Mouse (Mus musculus): ENCODE results near the gene Ptges3.

GRCm38 (mm10) chr10:128123833-128124232 lies 65.1 kb downstream of the Ptges3 start:
- TF ChIP-seq CTCF (IDR thresholded peaks at IDR 0.05) (no peak), EP300 (IDR thresholded peaks at IDR 0.05; ENCODE audit: insufficient read depth, low read depth, low read length) (no peak)

Data from heart, adult 2 months (tissue).